Mouse (Mus musculus): ENCODE measurements around the gene Cryge. TPM values are rescaled to one million over a fixed set of nuclear protein-coding genes. Genes with fewer than 3 reads are reported as not detected.
A peak's percentile ranks its signal among the peaks of the same experiment; 100 is the strongest.

The Cryge gene
- total and polyA plus RNA-seq, 3 experiments, result not detected

GRCm38 (mm10) chr1:65051696-65052095 is 747 bp upstream of the Cryge start:
- no peaks in the 10 kb centered on the region for H3K27me3 ChIP-seq (ENCODE audit: control insufficient read depth, insufficient read depth, low read length)
- no peak for DNase-seq
- no peak for TF ChIP-seq POLR2A (IDR thresholded peaks at IDR 0.05; ENCODE audit: insufficient read depth, low read depth, low read length)
- no peak overlapping the region for H3K27ac ChIP-seq
- intact Hi-C loops (cut with DNase I), result no loop called here
- 73% methylated on average over 7 of the region's 7 CpGs for WGBS
- H3K36me3 ChIP-seq (ENCODE audit: control insufficient read depth, insufficient read depth, low read length), result no peaks in the 10 kb centered on the region
- no peaks in the 10 kb centered on the region for H3K4me1 ChIP-seq (ENCODE audit: control insufficient read depth, insufficient read depth, low read length)
- no peaks in the 10 kb centered on the region for H3K79me2 ChIP-seq (replicated peaks; ENCODE audit: control insufficient read depth, insufficient read depth, low read length)
- no peak overlapping the region for H3K9ac ChIP-seq (ENCODE audit: low read depth, low read length)
- no peak overlapping the region for H3K4me3 ChIP-seq

GRCm38 (mm10) chr1:65048781-65049180 is 2.2 kb downstream of the Cryge start:
- intact Hi-C loops (cut with DNase I), result loop anchor here (5.0 kb wide), 1 partner anchor 129 kb away; no protein-coding TSS in a partner anchor
- Histone ChIP-seq H3K4me1 (ENCODE audit: control insufficient read depth, insufficient read depth, low read length) (peaks cover 1% of the 10 kb centered on the region; the same call in 1 of the 2 replicates), H3K27ac (no peak overlapping the region), H3K27me3 (ENCODE audit: control insufficient read depth, insufficient read depth, low read length) (no peaks in the 10 kb centered on the region), H3K36me3 (ENCODE audit: control insufficient read depth, insufficient read depth, low read length) (no peaks in the 10 kb centered on the region), H3K4me3 (no peak overlapping the region), H3K79me2 (replicated peaks; ENCODE audit: control insufficient read depth, insufficient read depth, low read length) (no peaks in the 10 kb centered on the region), H3K9ac (ENCODE audit: low read depth, low read length) (no peak overlapping the region)
- no peak for DNase-seq
- TF ChIP-seq CTCF (IDR thresholded peaks at IDR 0.05), result no peak
- TF ChIP-seq POLR2A (IDR thresholded peaks at IDR 0.05; ENCODE audit: insufficient read depth, low read depth, low read length), result no peak
- no peak for TF ChIP-seq EP300 (IDR thresholded peaks at IDR 0.05; ENCODE audit: insufficient read depth, low read depth, low read length)
- whole genome bisulfite sequencing, result 63% methylated on average over 12 of the region's 12 CpGs

- H3K27ac ChIP-seq, result no peak overlapping the region
- H3K36me3 ChIP-seq (ENCODE audit: control insufficient read depth, insufficient read depth, low read length), result no peaks in the 10 kb centered on the region
- no peak for DNase-seq
- TF ChIP-seq POLR2A (IDR thresholded peaks at IDR 0.05; ENCODE audit: insufficient read depth, low read depth, low read length) (no peak), CTCF (IDR thresholded peaks at IDR 0.05) (peak; percentile 81), EP300 (IDR thresholded peaks at IDR 0.05; ENCODE audit: insufficient read depth, low read depth, low read length) (no peak)
- H3K9ac ChIP-seq (ENCODE audit: low read depth, low read length), result no peak overlapping the region
- H3K27me3 ChIP-seq (ENCODE audit: control insufficient read depth, insufficient read depth, low read length), result no peaks in the 10 kb centered on the region
- 34% methylated on average over 8 of the region's 8 CpGs for WGBS
- H3K4me1 ChIP-seq (ENCODE audit: control insufficient read depth, insufficient read depth, low read length), result peaks cover 1% of the 10 kb centered on the region; the same call in 1 of the 2 replicates
- intact Hi-C loops (cut with DNase I), result loop anchor here (5.0 kb wide), 1 partner anchor 131 kb away; no protein-coding TSS in a partner anchor
- H3K4me3 ChIP-seq, result no peak overlapping the region
- no peaks in the 10 kb centered on the region for H3K79me2 ChIP-seq (replicated peaks; ENCODE audit: control insufficient read depth, insufficient read depth, low read length)
Observed at GRCm38 (mm10) chr1:65046401-65047109, 4.4 kb downstream of the Cryge start.

GRCm38 (mm10) chr1:65043433-65043832 is 7.5 kb downstream of the Cryge start:
- H3K4me3 ChIP-seq, result no peak overlapping the region
- WGBS, result 85% methylated on average over 2 of the region's 2 CpGs

GRCm38 (mm10) chr1:65041837-65042236 is 9.1 kb downstream of the Cryge start:
- H3K36me3 ChIP-seq (ENCODE audit: control insufficient read depth, insufficient read depth, low read length), result no peaks in the 10 kb centered on the region
- no peaks in the 10 kb centered on the region for H3K27me3 ChIP-seq (ENCODE audit: control insufficient read depth, insufficient read depth, low read length)
- H3K27ac ChIP-seq, result no peak overlapping the region
- peaks cover 1% of the 10 kb centered on the region; the same call in 1 of the 2 replicates for H3K4me1 ChIP-seq (ENCODE audit: control insufficient read depth, insufficient read depth, low read length)
- WGBS, result 83% methylated on average over 3 of the region's 3 CpGs
- H3K9ac ChIP-seq (ENCODE audit: low read depth, low read length), result no peak overlapping the region
- no peak for DNase-seq
- TF ChIP-seq POLR2A (IDR thresholded peaks at IDR 0.05; ENCODE audit: insufficient read depth, low read depth, low read length) (no peak), CTCF (IDR thresholded peaks at IDR 0.05) (no peak), EP300 (IDR thresholded peaks at IDR 0.05; ENCODE audit: insufficient read depth, low read depth, low read length) (no peak)
- H3K4me3 ChIP-seq, result no peak overlapping the region
- intact Hi-C loops (cut with DNase I), result no loop called here
- no peaks in the 10 kb centered on the region for H3K79me2 ChIP-seq (replicated peaks; ENCODE audit: control insufficient read depth, insufficient read depth, low read length)

More at GRCm38 (mm10) chr1:65043433-65043832, 7.5 kb downstream of the Cryge start:
- no peak for DNase-seq
- no peak overlapping the region for H3K27ac ChIP-seq
- TF ChIP-seq POLR2A (IDR thresholded peaks at IDR 0.05; ENCODE audit: insufficient read depth, low read depth, low read length) (no peak), CTCF (IDR thresholded peaks at IDR 0.05) (no peak), EP300 (IDR thresholded peaks at IDR 0.05; ENCODE audit: insufficient read depth, low read depth, low read length) (no peak)
- H3K4me1 ChIP-seq (ENCODE audit: control insufficient read depth, insufficient read depth, low read length), result peaks cover 1% of the 10 kb centered on the region; the same call in 1 of the 2 replicates
- H3K9ac ChIP-seq (ENCODE audit: low read depth, low read length), result no peak overlapping the region
- no peaks in the 10 kb centered on the region for H3K36me3 ChIP-seq (ENCODE audit: control insufficient read depth, insufficient read depth, low read length)
- H3K27me3 ChIP-seq (ENCODE audit: control insufficient read depth, insufficient read depth, low read length), result no peaks in the 10 kb centered on the region
- intact Hi-C loops (cut with DNase I), result no loop called here
- H3K79me2 ChIP-seq (replicated peaks; ENCODE audit: control insufficient read depth, insufficient read depth, low read length), result no peaks in the 10 kb centered on the region

- TF ChIP-seq EP300 (IDR thresholded peaks at IDR 0.05; ENCODE audit: insufficient read depth, low read depth, low read length) (no peak), CTCF (IDR thresholded peaks at IDR 0.05) (no peak), POLR2A (IDR thresholded peaks at IDR 0.05; ENCODE audit: insufficient read depth, low read depth, low read length) (no peak)
- no peak overlapping the region for H3K27ac ChIP-seq
- no peaks in the 10 kb centered on the region for H3K36me3 ChIP-seq (ENCODE audit: control insufficient read depth, insufficient read depth, low read length)
- 74% methylated on average over 6 of the region's 6 CpGs for WGBS
- no peaks in the 10 kb centered on the region for H3K79me2 ChIP-seq (replicated peaks; ENCODE audit: control insufficient read depth, insufficient read depth, low read length)
- H3K4me1 ChIP-seq (ENCODE audit: control insufficient read depth, insufficient read depth, low read length), result no peaks in the 10 kb centered on the region
- no peak overlapping the region for H3K9ac ChIP-seq (ENCODE audit: low read depth, low read length)
- intact Hi-C loops (cut with DNase I), result no loop called here
- no peak overlapping the region for H3K4me3 ChIP-seq
- no peaks in the 10 kb centered on the region for H3K27me3 ChIP-seq (ENCODE audit: control insufficient read depth, insufficient read depth, low read length)
- no peak for DNase-seq
Observed at GRCm38 (mm10) chr1:65040806-65041205, 10.1 kb downstream of the Cryge start.

All from heart, adult 2 months (tissue).